Mouse (Mus musculus): ENCODE data around the gene Plin4. TPM values are rescaled to one million over a fixed set of nuclear protein-coding genes. Genes with fewer than 3 reads are reported as not detected.
"Not testable (repeated sequence)": the region's sequence is repeated elsewhere in the genome, so short reads cannot be mapped to it uniquely, and the experiment has no call there.

Gene Plin4
- polyA plus RNA-seq, 1 experiment from 2014 or later: 0.10 TPM

DNA sequence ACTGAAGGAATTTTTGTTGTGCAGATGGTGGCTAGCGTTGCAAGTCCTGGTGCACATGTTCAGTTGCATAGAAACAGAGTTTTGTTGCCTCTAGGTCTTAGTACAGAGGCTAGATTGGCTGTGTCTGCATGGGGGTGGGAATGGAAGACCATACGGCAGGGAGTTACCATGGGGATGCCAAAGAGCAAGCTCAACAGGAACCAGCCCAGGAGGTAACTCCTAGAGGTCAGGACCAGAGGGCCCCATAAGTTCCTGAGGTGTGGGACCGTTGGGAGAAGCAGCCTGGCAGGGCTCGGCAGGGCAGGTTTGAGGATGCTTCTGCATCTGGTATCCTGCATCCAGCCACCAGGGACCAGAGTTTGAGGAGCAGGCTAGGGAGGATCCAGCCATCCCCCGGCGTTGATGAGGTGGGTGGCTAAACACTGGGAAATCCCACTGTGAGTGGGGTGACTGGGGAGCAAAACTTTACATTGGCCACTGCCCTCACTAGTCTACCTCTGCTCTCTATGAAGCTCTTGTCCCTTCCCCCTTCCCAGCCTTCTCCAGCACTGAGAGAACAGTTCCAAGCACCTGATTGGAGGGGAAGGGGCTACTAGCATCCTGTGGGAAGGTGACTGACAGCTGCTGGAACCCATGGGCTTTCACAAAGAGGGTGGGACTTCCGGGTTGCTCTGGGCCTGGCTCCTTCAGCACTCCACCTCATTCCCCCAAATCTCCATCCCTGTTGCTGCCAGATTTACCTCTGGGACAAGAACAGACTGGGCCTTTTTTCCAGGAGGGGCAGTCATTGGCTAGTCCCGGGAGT is 28.6 kb downstream of the Plin4 start:
- Histone ChIP-seq H3K4me2 (peak overlapping the region; percentile 86), H3K9me3 (replicated peaks; ENCODE audit: control insufficient read depth, low read length) (no peaks in the 10 kb centered on the region), H3K4me3 (ENCODE audit: low read depth, low read length) (peak overlapping the region; percentile 77), H3K4me1 (ENCODE audit: control insufficient read depth, insufficient read depth, low read length) (peaks cover 15% of the 10 kb centered on the region), H3K9ac (ENCODE audit: low read depth, low read length) (peak overlapping the region; percentile 79), H3K27ac (ENCODE audit: low read depth, low read length) (0 out of 2 replicates have a peak overlapping the region, but pooled peaks have one; percentile 8), H3K36me3 (ENCODE audit: control insufficient read depth, insufficient read depth, low read length) (peaks cover 17% of the 10 kb centered on the region), H3K27me3 (ENCODE audit: control insufficient read depth, insufficient read depth, low read length) (no peaks in the 10 kb centered on the region)
- WGBS (ENCODE audit: insufficient replicate concordance): 13% methylated on average over 8 of the region's 8 CpGs
- no peak for ATAC-seq (replicated peaks; ENCODE audit: insufficient number of reproducible peaks, low FRiP score, low TSS enrichment)

DNA sequence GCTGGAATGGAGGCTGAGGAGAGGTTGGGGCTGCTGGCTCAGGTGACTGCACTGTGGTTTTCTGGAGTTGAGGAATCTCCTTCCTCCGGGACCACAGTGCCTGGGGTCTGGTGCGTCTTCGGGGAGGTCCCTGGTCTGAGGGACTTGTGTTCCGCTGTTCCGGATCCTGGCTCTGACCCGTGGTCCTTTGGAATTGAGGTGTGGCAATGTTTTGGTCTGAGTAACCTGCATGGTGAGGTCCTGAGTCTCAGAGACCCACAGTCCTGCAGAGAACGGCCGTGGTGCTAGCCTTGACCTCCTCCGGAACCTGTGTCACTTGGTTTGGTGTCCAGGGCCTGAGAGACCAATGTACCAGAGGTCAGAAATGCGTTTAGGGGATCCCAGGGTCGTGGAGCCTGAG is 29.7 kb downstream of the Plin4 start:
- H3K9me3 ChIP-seq (replicated peaks; ENCODE audit: control insufficient read depth, low read length): no peaks in the 10 kb centered on the region
- H3K27me3 ChIP-seq (ENCODE audit: control insufficient read depth, insufficient read depth, low read length): no peaks in the 10 kb centered on the region
- H3K4me1 ChIP-seq (ENCODE audit: control insufficient read depth, insufficient read depth, low read length): peaks cover 19% of the 10 kb centered on the region
- peak overlapping the region; percentile 46; the same call in 1 of the 2 replicates for H3K27ac ChIP-seq (ENCODE audit: low read depth, low read length)
- H3K4me2 ChIP-seq: peak overlapping the region; percentile 86
- H3K9ac ChIP-seq (ENCODE audit: low read depth, low read length): peak overlapping the region; percentile 79
- H3K36me3 ChIP-seq (ENCODE audit: control insufficient read depth, insufficient read depth, low read length): peaks cover 13% of the 10 kb centered on the region; the same call in 1 of the 2 replicates
- peak overlapping the region; percentile 77 for H3K4me3 ChIP-seq (ENCODE audit: low read depth, low read length)
- WGBS (ENCODE audit: insufficient replicate concordance): under 1% methylated on average over 11 of the region's 11 CpGs
- no peak for ATAC-seq (replicated peaks; ENCODE audit: insufficient number of reproducible peaks, low FRiP score, low TSS enrichment)

DNA sequence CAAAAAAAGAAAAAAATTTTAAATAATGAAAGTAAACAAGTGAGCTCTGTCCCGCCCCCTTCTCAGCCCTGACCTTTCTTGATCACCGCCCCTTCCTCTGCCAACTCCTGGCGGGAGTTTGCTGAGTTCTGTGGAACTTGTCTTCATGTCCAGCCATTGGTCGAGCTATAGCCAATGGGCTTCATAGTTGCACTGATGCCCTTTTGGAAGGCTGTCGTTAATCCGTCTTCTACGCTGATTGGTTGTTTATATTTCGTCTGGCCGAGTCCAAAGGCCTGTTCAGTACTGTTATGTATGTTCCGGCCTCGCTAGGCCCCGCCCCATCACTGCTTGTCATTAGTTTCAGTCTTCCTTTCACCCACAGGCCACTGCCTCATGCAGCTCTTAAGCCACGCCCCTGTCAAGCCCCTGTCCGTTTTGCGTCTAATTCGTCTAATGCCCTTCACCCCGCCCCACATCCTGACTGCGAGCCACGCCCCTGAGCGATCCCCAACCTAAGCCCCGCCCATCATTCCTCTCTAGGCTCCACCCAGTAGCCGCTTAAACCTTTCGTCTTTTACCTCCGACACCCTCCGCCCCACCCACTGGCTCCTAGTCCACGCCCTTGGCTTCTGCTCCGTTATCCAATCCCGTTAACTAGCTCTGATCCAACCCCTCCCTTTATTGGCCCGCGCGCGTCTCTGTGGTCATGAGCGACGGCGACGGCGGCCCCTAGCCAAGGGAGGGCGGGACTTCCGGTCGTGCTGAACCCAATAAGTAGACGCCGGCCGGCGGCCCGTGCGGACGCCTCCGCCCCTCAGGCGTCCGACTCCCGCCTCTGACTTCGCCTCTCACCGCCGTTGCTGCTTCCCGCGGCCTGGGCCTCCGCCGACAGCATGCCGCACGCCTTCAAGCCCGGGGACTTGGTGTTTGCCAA is 30.5 kb downstream of the Plin4 start, which contains the start of gene Hdgfl2:
Gene Hdgfl2, plus strand, starts transcription at position 755 of the 916 bp plus-strand sequence.
- H3K27ac ChIP-seq (ENCODE audit: low read depth, low read length): peak within 1 kb of the TSS; percentile 46
- peak within 1 kb of the TSS; percentile 79 for H3K9ac ChIP-seq (ENCODE audit: low read depth, low read length)
- ATAC-seq (replicated peaks; ENCODE audit: insufficient number of reproducible peaks, low FRiP score, low TSS enrichment): peak; percentile 92
- H3K4me2 ChIP-seq: peak within 1 kb of the TSS; percentile 86
- H3K27me3 ChIP-seq (ENCODE audit: control insufficient read depth, insufficient read depth, low read length): no peaks in the 10 kb centered on the region
- under 1% methylated on average over 61 of the region's 61 CpGs for WGBS (ENCODE audit: insufficient replicate concordance)
- H3K36me3 ChIP-seq (ENCODE audit: control insufficient read depth, insufficient read depth, low read length): peaks cover 13% of the 10 kb centered on the region; the same call in 1 of the 2 replicates
- peaks cover 19% of the 10 kb centered on the region for H3K4me1 ChIP-seq (ENCODE audit: control insufficient read depth, insufficient read depth, low read length)
- peak within 1 kb of the TSS; percentile 77 for H3K4me3 ChIP-seq (ENCODE audit: low read depth, low read length)
- H3K9me3 ChIP-seq (replicated peaks; ENCODE audit: control insufficient read depth, low read length): no peaks in the 10 kb centered on the region

DNA sequence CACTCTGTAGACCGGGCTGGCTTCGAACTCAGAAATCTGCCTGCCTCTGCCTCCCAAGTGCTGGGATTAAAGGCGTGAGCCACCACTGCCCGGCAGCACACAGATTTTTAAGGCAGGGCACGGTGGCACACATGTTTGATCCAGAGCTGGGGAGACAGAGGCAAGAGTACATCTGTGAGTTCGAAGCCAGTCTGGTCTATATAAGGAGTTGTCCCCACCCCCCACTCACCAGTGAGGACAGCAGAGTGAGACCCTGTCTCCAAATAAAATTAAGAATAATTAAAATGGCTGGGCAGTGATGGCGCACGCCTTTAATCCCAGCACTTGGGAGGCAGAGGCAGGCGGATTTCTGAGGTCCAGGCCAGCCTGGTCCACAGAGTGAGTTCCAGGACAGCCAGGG is 31.2 kb downstream of the Plin4 start:
- H3K9me3 ChIP-seq (replicated peaks; ENCODE audit: control insufficient read depth, low read length); H3K27me3 ChIP-seq (ENCODE audit: control insufficient read depth, insufficient read depth, low read length); H3K9ac ChIP-seq (ENCODE audit: low read depth, low read length); ATAC-seq (replicated peaks; ENCODE audit: insufficient number of reproducible peaks, low FRiP score, low TSS enrichment): not testable (repeated sequence)
- 62% methylated on average over 9 of the region's 9 CpGs for WGBS (ENCODE audit: insufficient replicate concordance)
- Histone ChIP-seq H3K4me2 (peak overlapping the region; percentile 55), H3K4me3 (ENCODE audit: low read depth, low read length) (peak overlapping the region; percentile 26), H3K27ac (ENCODE audit: low read depth, low read length) (peak overlapping the region; percentile 32), H3K4me1 (ENCODE audit: control insufficient read depth, insufficient read depth, low read length) (peaks cover 24% of the 10 kb centered on the region), H3K36me3 (ENCODE audit: control insufficient read depth, insufficient read depth, low read length) (peaks cover 11% of the 10 kb centered on the region; the same call in 1 of the 2 replicates)

DNA sequence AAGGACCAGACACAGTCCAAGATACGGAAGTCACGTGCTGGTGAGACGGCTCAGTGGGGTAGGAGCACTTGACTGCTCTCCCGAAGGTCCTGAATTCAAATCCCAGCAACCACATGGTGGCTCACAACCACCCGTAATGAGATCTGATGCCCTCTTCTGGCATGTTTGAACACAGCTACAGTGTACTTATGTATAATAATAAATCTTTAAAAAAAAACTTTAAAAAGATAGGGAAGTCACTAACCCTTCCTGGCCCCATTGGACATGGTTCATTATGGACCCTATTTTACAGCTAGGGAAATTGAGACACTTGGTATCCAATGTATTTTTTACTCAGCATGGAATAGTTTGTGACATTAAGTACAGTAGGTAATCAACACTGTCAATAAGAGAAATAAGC is 32.1 kb downstream of the Plin4 start:
- Histone ChIP-seq H3K27me3 (ENCODE audit: control insufficient read depth, insufficient read depth, low read length) (no peaks in the 10 kb centered on the region), H3K36me3 (ENCODE audit: control insufficient read depth, insufficient read depth, low read length) (peaks cover 4% of the 10 kb centered on the region; the same call in 1 of the 2 replicates), H3K9ac (ENCODE audit: low read depth, low read length) (no peak overlapping the region), H3K4me2 (no peak overlapping the region), H3K4me1 (ENCODE audit: control insufficient read depth, insufficient read depth, low read length) (peaks cover 24% of the 10 kb centered on the region), H3K4me3 (ENCODE audit: low read depth, low read length) (no peak overlapping the region), H3K27ac (ENCODE audit: low read depth, low read length) (no peak overlapping the region), H3K9me3 (replicated peaks; ENCODE audit: control insufficient read depth, low read length) (no peaks in the 10 kb centered on the region)
- ATAC-seq (replicated peaks; ENCODE audit: insufficient number of reproducible peaks, low FRiP score, low TSS enrichment): no peak
- 81% methylated on average over 5 of the region's 5 CpGs for WGBS (ENCODE audit: insufficient replicate concordance)

DNA sequence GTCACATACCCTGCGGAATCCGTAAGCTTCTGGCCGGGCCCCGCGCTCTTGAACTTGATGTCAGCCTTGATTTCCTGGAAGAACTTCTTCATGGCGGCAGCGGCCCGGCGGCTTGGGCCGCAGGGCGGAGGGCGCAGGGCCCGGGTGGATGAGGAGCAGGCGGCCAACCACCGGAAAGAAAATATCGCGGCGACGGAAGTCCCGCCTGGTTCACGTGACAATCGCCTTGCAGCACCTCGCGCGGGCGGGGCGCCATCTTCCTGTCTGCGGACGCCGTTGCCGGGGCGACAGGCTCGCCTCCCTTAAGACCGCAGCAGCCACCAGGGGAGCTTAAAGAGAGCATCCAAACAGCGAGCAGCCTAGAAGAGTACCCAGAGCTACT is 34.8 kb downstream of the Plin4 start, which contains the start of gene Ubxn6:
Gene Ubxn6, minus strand, starts transcription at position 202 of the 382 bp plus-strand sequence.
- peak within 1 kb of the TSS; percentile 98 for H3K27ac ChIP-seq (ENCODE audit: low read depth, low read length)
- peak; percentile 50 for ATAC-seq (replicated peaks; ENCODE audit: insufficient number of reproducible peaks, low FRiP score, low TSS enrichment)
- peaks cover 9% of the 10 kb centered on the region for H3K4me1 ChIP-seq (ENCODE audit: control insufficient read depth, insufficient read depth, low read length)
- WGBS (ENCODE audit: insufficient replicate concordance): under 1% methylated on average over 35 of the region's 35 CpGs
- peaks cover 18% of the 10 kb centered on the region for H3K36me3 ChIP-seq (ENCODE audit: control insufficient read depth, insufficient read depth, low read length)
- peak within 1 kb of the TSS; percentile 84 for H3K4me3 ChIP-seq (ENCODE audit: low read depth, low read length)
- no peaks in the 10 kb centered on the region for H3K9me3 ChIP-seq (replicated peaks; ENCODE audit: control insufficient read depth, low read length)
- H3K4me2 ChIP-seq: peak within 1 kb of the TSS; percentile 67
- peak within 1 kb of the TSS; percentile 85 for H3K9ac ChIP-seq (ENCODE audit: low read depth, low read length)
- H3K27me3 ChIP-seq (ENCODE audit: control insufficient read depth, insufficient read depth, low read length): no peaks in the 10 kb centered on the region

DNA sequence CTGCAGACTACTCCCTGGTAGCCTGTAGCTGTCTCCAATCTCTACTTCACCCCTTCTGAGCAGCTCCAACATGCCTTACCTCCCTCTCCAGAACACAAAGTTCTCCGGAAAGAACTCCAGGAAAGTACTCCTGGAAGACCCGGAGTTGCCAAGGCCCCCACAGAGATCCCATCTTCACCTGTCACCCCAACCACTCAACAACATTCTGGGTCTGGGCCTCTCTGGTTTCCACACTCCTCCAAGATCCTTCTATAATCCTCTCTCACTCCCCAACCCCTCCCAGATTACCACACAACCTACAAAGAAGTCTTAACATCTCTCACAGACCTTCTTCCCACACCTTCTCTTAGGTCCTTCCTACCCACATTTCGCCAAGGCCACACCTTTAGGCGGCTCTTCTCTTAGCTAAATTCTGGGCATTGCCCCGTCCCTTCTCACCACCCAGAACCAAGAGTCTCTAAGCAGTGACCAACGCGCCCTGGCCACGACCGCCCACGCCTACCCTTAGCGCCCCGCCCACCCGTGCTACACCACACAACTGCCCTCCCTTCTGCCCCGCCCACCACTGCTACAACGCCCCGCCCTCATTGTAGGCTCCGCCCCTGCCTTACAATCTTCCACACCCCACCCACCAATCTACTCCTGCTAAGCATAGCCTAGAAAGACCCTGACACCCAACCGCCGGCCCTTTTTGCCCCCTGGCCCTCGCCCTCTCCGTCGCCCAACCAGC is 35.3 kb downstream of the Plin4 start:
- Histone ChIP-seq H3K4me2 (peak overlapping the region; percentile 67), H3K27me3 (ENCODE audit: control insufficient read depth, insufficient read depth, low read length) (no peaks in the 10 kb centered on the region), H3K4me3 (ENCODE audit: low read depth, low read length) (peak overlapping the region; percentile 84), H3K27ac (ENCODE audit: low read depth, low read length) (peak overlapping the region; percentile 98), H3K4me1 (ENCODE audit: control insufficient read depth, insufficient read depth, low read length) (peaks cover 9% of the 10 kb centered on the region), H3K36me3 (ENCODE audit: control insufficient read depth, insufficient read depth, low read length) (peaks cover 24% of the 10 kb centered on the region), H3K9me3 (replicated peaks; ENCODE audit: control insufficient read depth, low read length) (no peaks in the 10 kb centered on the region), H3K9ac (ENCODE audit: low read depth, low read length) (peak overlapping the region; percentile 85)
- 7% methylated on average over 22 of the region's 22 CpGs for WGBS (ENCODE audit: insufficient replicate concordance)
- peak; percentile 46 for ATAC-seq (replicated peaks; ENCODE audit: insufficient number of reproducible peaks, low FRiP score, low TSS enrichment)

DNA sequence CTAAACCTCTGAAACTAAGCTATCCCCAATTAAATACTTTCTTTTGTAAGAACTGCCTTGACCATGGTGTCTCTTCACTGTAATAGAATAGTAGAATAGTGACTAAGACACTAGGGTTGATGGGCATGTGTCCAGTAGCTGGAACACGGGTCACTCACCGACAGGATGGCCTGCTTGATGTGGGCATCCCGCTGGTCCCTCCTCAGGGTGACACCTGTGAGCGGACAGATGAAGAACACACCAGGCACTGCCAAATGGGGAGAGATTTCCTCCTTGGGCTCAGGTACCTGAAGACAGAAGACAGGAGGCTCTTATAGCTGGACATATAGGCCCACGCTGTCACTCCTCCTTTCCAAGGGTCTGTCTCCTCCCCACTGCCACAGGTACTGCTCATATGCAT is 37.4 kb downstream of the Plin4 start:
- no peak overlapping the region for H3K27ac ChIP-seq (ENCODE audit: low read depth, low read length)
- WGBS (ENCODE audit: insufficient replicate concordance): 92% methylated on average over 5 of the region's 5 CpGs
- H3K4me1 ChIP-seq (ENCODE audit: control insufficient read depth, insufficient read depth, low read length): peaks cover 9% of the 10 kb centered on the region
- H3K9me3 ChIP-seq (replicated peaks; ENCODE audit: control insufficient read depth, low read length): no peaks in the 10 kb centered on the region
- no peak overlapping the region for H3K4me2 ChIP-seq
- H3K27me3 ChIP-seq (ENCODE audit: control insufficient read depth, insufficient read depth, low read length): no peaks in the 10 kb centered on the region
- H3K4me3 ChIP-seq (ENCODE audit: low read depth, low read length): no peak overlapping the region
- no peak overlapping the region for H3K9ac ChIP-seq (ENCODE audit: low read depth, low read length)
- H3K36me3 ChIP-seq (ENCODE audit: control insufficient read depth, insufficient read depth, low read length): peaks cover 43% of the 10 kb centered on the region
- no peak for ATAC-seq (replicated peaks; ENCODE audit: insufficient number of reproducible peaks, low FRiP score, low TSS enrichment)
